Mouse (Mus musculus): Measurements from ENCODE around the gene Top1.

Top1 gene

GRCm38 (mm10) chr2:160718811-160719210 lies 73.1 kb downstream of the Top1 start:
- DNase-seq (ENCODE audit: low spot score in 2 of 2) = no peak

- DNase-seq (ENCODE audit: low spot score in 2 of 2) = no peak
Observed at GRCm38 (mm10) chr2:160722714-160723113, 77.0 kb downstream of the Top1 start.

- no peak for DNase-seq (ENCODE audit: low spot score in 2 of 2)
Observed at GRCm38 (mm10) chr2:160723613-160724375, 78.1 kb downstream of the Top1 start.

GRCm38 (mm10) chr2:160724536-160724935 lies 78.8 kb downstream of the Top1 start:
- no peak for DNase-seq (ENCODE audit: low spot score in 2 of 2)

GRCm38 (mm10) chr2:160725877-160726864 lies 80.5 kb downstream of the Top1 start:
- no peak for DNase-seq (ENCODE audit: low spot score in 2 of 2)

GRCm38 (mm10) chr2:160728972-160729371 lies 83.3 kb downstream of the Top1 start:
- no peak for DNase-seq (ENCODE audit: low spot score in 2 of 2)

GRCm38 (mm10) chr2:160729436-160729835 lies 83.7 kb downstream of the Top1 start:
- DNase-seq (ENCODE audit: low spot score in 2 of 2) = peak in 1 of 2 experiments; percentile 57

GRCm38 (mm10) chr2:160729851-160730796 lies 84.4 kb downstream of the Top1 start:
- peak in 1 of 2 experiments; percentile 36 for DNase-seq (ENCODE audit: low spot score in 2 of 2)

GRCm38 (mm10) chr2:160730797-160731116 lies 85.1 kb downstream of the Top1 start:
- no peak for DNase-seq (ENCODE audit: low spot score in 2 of 2)

- DNase-seq (ENCODE audit: low spot score in 2 of 2) = peak; percentile 89 to 93
Observed at GRCm38 (mm10) chr2:160731117-160731838, 85.6 kb downstream of the Top1 start, which contains the start of gene Plcg1. Plcg1 (plus strand) TSS chr2:160731300.

GRCm38 (mm10) chr2:160731839-160732261 lies 86.2 kb downstream of the Top1 start:
- DNase-seq (ENCODE audit: low spot score in 2 of 2) = peak; percentile 49 to 57

GRCm38 (mm10) chr2:160732420-160732995 lies 86.8 kb downstream of the Top1 start:
- DNase-seq (ENCODE audit: low spot score in 2 of 2) = no peak

- DNase-seq (ENCODE audit: low spot score in 2 of 2) = no peak
Observed at GRCm38 (mm10) chr2:160733131-160733531, 87.4 kb downstream of the Top1 start.

GRCm38 (mm10) chr2:160734331-160734730 lies 88.6 kb downstream of the Top1 start:
- no peak for DNase-seq (ENCODE audit: low spot score in 2 of 2)

- no peak for DNase-seq (ENCODE audit: low spot score in 2 of 2)
Observed at GRCm38 (mm10) chr2:160735706-160736310, 90.1 kb downstream of the Top1 start.

- DNase-seq (ENCODE audit: low spot score in 2 of 2) = no peak
Observed at GRCm38 (mm10) chr2:160736466-160736865, 90.8 kb downstream of the Top1 start.

- DNase-seq (ENCODE audit: low spot score in 2 of 2) = no peak
Observed at GRCm38 (mm10) chr2:160738354-160738753, 92.7 kb downstream of the Top1 start.

GRCm38 (mm10) chr2:160739647-160740356 lies 94.1 kb downstream of the Top1 start:
- DNase-seq (ENCODE audit: low spot score in 2 of 2) = no peak

- no peak for DNase-seq (ENCODE audit: low spot score in 2 of 2)
Observed at GRCm38 (mm10) chr2:160740521-160741156, 95.0 kb downstream of the Top1 start.
